Mouse (Mus musculus): ENCODE measurements around the gene Cfap161. TPM values are rescaled to one million over a fixed set of nuclear protein-coding genes. Genes with fewer than 3 reads are reported as not detected.

Cfap161 gene
- polyA plus RNA-seq, 1 experiment from 2014 or later, result 2.3 TPM

GRCm38 (mm10) chr7:83809060-83809459, 14.4 kb upstream of the Cfap161 start:
- Histone ChIP-seq H3K9ac (ENCODE audit: low read depth, low read length) (no peak overlapping the region), H3K27me3 (ENCODE audit: control insufficient read depth, insufficient read depth, low read depth, low read length) (no peaks in the 10 kb centered on the region), H3K36me3 (ENCODE audit: control insufficient read depth, insufficient read depth, low read length) (no peaks in the 10 kb centered on the region), H3K4me1 (ENCODE audit: control insufficient read depth, insufficient read depth, low read length) (peaks cover 12% of the 10 kb centered on the region), H3K9me3 (replicated peaks; ENCODE audit: control insufficient read depth, low read length, poor library complexity, severe bottlenecking) (no peaks in the 10 kb centered on the region), H3K4me3 (ENCODE audit: low read depth, low read length) (no peak overlapping the region), H3K4me2 (ENCODE audit: low read length) (no peak overlapping the region), H3K27ac (ENCODE audit: low read length) (no peak overlapping the region)
- no peak for ATAC-seq
- WGBS, result 54% methylated on average over 6 of the region's 6 CpGs

GRCm38 (mm10) chr7:83806934-83807333, 12.3 kb upstream of the Cfap161 start:
- no peak overlapping the region for H3K4me3 ChIP-seq (ENCODE audit: low read depth, low read length)
- no peaks in the 10 kb centered on the region for H3K27me3 ChIP-seq (ENCODE audit: control insufficient read depth, insufficient read depth, low read depth, low read length)
- no peaks in the 10 kb centered on the region for H3K9me3 ChIP-seq (replicated peaks; ENCODE audit: control insufficient read depth, low read length, poor library complexity, severe bottlenecking)
- no peaks in the 10 kb centered on the region for H3K36me3 ChIP-seq (ENCODE audit: control insufficient read depth, insufficient read depth, low read length)
- ATAC-seq, result no peak
- no peak overlapping the region for H3K27ac ChIP-seq (ENCODE audit: low read length)
- no peak overlapping the region for H3K9ac ChIP-seq (ENCODE audit: low read depth, low read length)
- H3K4me2 ChIP-seq (ENCODE audit: low read length), result no peak overlapping the region
- H3K4me1 ChIP-seq (ENCODE audit: control insufficient read depth, insufficient read depth, low read length), result peaks cover 10% of the 10 kb centered on the region
- 80% methylated on average over 6 of the region's 6 CpGs for WGBS

- H3K9me3 ChIP-seq (replicated peaks; ENCODE audit: control insufficient read depth, low read length, poor library complexity, severe bottlenecking), result no peaks in the 10 kb centered on the region
- H3K4me2 ChIP-seq (ENCODE audit: low read length), result no peak overlapping the region
- H3K27me3 ChIP-seq (ENCODE audit: control insufficient read depth, insufficient read depth, low read depth, low read length), result no peaks in the 10 kb centered on the region
- no peak overlapping the region for H3K4me3 ChIP-seq (ENCODE audit: low read depth, low read length)
- 79% methylated on average over 4 of the region's 4 CpGs for WGBS
- no peaks in the 10 kb centered on the region for H3K4me1 ChIP-seq (ENCODE audit: control insufficient read depth, insufficient read depth, low read length)
- no peaks in the 10 kb centered on the region for H3K36me3 ChIP-seq (ENCODE audit: control insufficient read depth, insufficient read depth, low read length)
- H3K9ac ChIP-seq (ENCODE audit: low read depth, low read length), result no peak overlapping the region
- no peak overlapping the region for H3K27ac ChIP-seq (ENCODE audit: low read length)
- no peak for ATAC-seq
Measured at GRCm38 (mm10) chr7:83803777-83804176, 9.1 kb upstream of the Cfap161 start.

GRCm38 (mm10) chr7:83802509-83802908, 7.8 kb upstream of the Cfap161 start:
- Histone ChIP-seq H3K9me3 (replicated peaks; ENCODE audit: control insufficient read depth, low read length, poor library complexity, severe bottlenecking) (no peaks in the 10 kb centered on the region), H3K9ac (ENCODE audit: low read depth, low read length) (no peak overlapping the region), H3K27me3 (ENCODE audit: control insufficient read depth, insufficient read depth, low read depth, low read length) (no peaks in the 10 kb centered on the region), H3K4me2 (ENCODE audit: low read length) (no peak overlapping the region), H3K27ac (ENCODE audit: low read length) (no peak overlapping the region), H3K4me3 (ENCODE audit: low read depth, low read length) (no peak overlapping the region), H3K36me3 (ENCODE audit: control insufficient read depth, insufficient read depth, low read length) (no peaks in the 10 kb centered on the region), H3K4me1 (ENCODE audit: control insufficient read depth, insufficient read depth, low read length) (no peaks in the 10 kb centered on the region)
- WGBS, result 62% methylated on average over 7 of the region's 7 CpGs
- peak; percentile 67 for ATAC-seq

GRCm38 (mm10) chr7:83802007-83802406, 7.3 kb upstream of the Cfap161 start:
- no peak for ATAC-seq
- WGBS, result 84% methylated on average over 2 of the region's 2 CpGs
- Histone ChIP-seq H3K9me3 (replicated peaks; ENCODE audit: control insufficient read depth, low read length, poor library complexity, severe bottlenecking) (no peaks in the 10 kb centered on the region), H3K27me3 (ENCODE audit: control insufficient read depth, insufficient read depth, low read depth, low read length) (no peaks in the 10 kb centered on the region), H3K27ac (ENCODE audit: low read length) (no peak overlapping the region), H3K4me1 (ENCODE audit: control insufficient read depth, insufficient read depth, low read length) (no peaks in the 10 kb centered on the region), H3K4me2 (ENCODE audit: low read length) (no peak overlapping the region), H3K9ac (ENCODE audit: low read depth, low read length) (no peak overlapping the region), H3K36me3 (ENCODE audit: control insufficient read depth, insufficient read depth, low read length) (no peaks in the 10 kb centered on the region), H3K4me3 (ENCODE audit: low read depth, low read length) (no peak overlapping the region)

GRCm38 (mm10) chr7:83801483-83801875, 6.8 kb upstream of the Cfap161 start:
- Histone ChIP-seq H3K4me1 (ENCODE audit: control insufficient read depth, insufficient read depth, low read length) (no peaks in the 10 kb centered on the region), H3K9ac (ENCODE audit: low read depth, low read length) (no peak overlapping the region), H3K27me3 (ENCODE audit: control insufficient read depth, insufficient read depth, low read depth, low read length) (no peaks in the 10 kb centered on the region), H3K27ac (ENCODE audit: low read length) (no peak overlapping the region), H3K9me3 (replicated peaks; ENCODE audit: control insufficient read depth, low read length, poor library complexity, severe bottlenecking) (no peaks in the 10 kb centered on the region), H3K36me3 (ENCODE audit: control insufficient read depth, insufficient read depth, low read length) (no peaks in the 10 kb centered on the region), H3K4me2 (ENCODE audit: low read length) (no peak overlapping the region), H3K4me3 (ENCODE audit: low read depth, low read length) (no peak overlapping the region)
- 98% methylated on average over 6 of the region's 6 CpGs for WGBS
- ATAC-seq, result no peak

- Histone ChIP-seq H3K4me2 (ENCODE audit: low read length) (no peak overlapping the region), H3K4me1 (ENCODE audit: control insufficient read depth, insufficient read depth, low read length) (no peaks in the 10 kb centered on the region), H3K27ac (ENCODE audit: low read length) (no peak overlapping the region), H3K27me3 (ENCODE audit: control insufficient read depth, insufficient read depth, low read depth, low read length) (no peaks in the 10 kb centered on the region), H3K9ac (ENCODE audit: low read depth, low read length) (no peak overlapping the region), H3K36me3 (ENCODE audit: control insufficient read depth, insufficient read depth, low read length) (no peaks in the 10 kb centered on the region), H3K9me3 (replicated peaks; ENCODE audit: control insufficient read depth, low read length, poor library complexity, severe bottlenecking) (no peaks in the 10 kb centered on the region), H3K4me3 (ENCODE audit: low read depth, low read length) (no peak overlapping the region)
- 87% methylated on average over 8 of the region's 8 CpGs for WGBS
- ATAC-seq, result no peak
Measured at GRCm38 (mm10) chr7:83800561-83801482, 6.1 kb upstream of the Cfap161 start.

- no peak for ATAC-seq
- Histone ChIP-seq H3K36me3 (ENCODE audit: control insufficient read depth, insufficient read depth, low read length) (no peaks in the 10 kb centered on the region), H3K9me3 (replicated peaks; ENCODE audit: control insufficient read depth, low read length, poor library complexity, severe bottlenecking) (no peaks in the 10 kb centered on the region), H3K4me2 (ENCODE audit: low read length) (no peak overlapping the region), H3K9ac (ENCODE audit: low read depth, low read length) (no peak overlapping the region), H3K4me3 (ENCODE audit: low read depth, low read length) (no peak overlapping the region), H3K27me3 (ENCODE audit: control insufficient read depth, insufficient read depth, low read depth, low read length) (no peaks in the 10 kb centered on the region), H3K4me1 (ENCODE audit: control insufficient read depth, insufficient read depth, low read length) (no peaks in the 10 kb centered on the region), H3K27ac (ENCODE audit: low read length) (no peak overlapping the region)
- 98% methylated on average over 2 of the region's 2 CpGs for WGBS
Measured at GRCm38 (mm10) chr7:83800071-83800470, 5.4 kb upstream of the Cfap161 start.

GRCm38 (mm10) chr7:83798004-83798403, 3.3 kb upstream of the Cfap161 start:
- Histone ChIP-seq H3K4me3 (ENCODE audit: low read depth, low read length) (no peak overlapping the region), H3K27ac (ENCODE audit: low read length) (no peak overlapping the region), H3K9ac (ENCODE audit: low read depth, low read length) (no peak overlapping the region), H3K4me1 (ENCODE audit: control insufficient read depth, insufficient read depth, low read length) (peaks cover 6% of the 10 kb centered on the region; the same call in 1 of the 2 replicates), H3K36me3 (ENCODE audit: control insufficient read depth, insufficient read depth, low read length) (no peaks in the 10 kb centered on the region), H3K4me2 (ENCODE audit: low read length) (no peak overlapping the region), H3K9me3 (replicated peaks; ENCODE audit: control insufficient read depth, low read length, poor library complexity, severe bottlenecking) (no peaks in the 10 kb centered on the region), H3K27me3 (ENCODE audit: control insufficient read depth, insufficient read depth, low read depth, low read length) (no peaks in the 10 kb centered on the region)
- no peak for ATAC-seq
